Mouse (Mus musculus): ENCODE data around the gene Pgrmc2.

Pgrmc2 gene

DNA sequence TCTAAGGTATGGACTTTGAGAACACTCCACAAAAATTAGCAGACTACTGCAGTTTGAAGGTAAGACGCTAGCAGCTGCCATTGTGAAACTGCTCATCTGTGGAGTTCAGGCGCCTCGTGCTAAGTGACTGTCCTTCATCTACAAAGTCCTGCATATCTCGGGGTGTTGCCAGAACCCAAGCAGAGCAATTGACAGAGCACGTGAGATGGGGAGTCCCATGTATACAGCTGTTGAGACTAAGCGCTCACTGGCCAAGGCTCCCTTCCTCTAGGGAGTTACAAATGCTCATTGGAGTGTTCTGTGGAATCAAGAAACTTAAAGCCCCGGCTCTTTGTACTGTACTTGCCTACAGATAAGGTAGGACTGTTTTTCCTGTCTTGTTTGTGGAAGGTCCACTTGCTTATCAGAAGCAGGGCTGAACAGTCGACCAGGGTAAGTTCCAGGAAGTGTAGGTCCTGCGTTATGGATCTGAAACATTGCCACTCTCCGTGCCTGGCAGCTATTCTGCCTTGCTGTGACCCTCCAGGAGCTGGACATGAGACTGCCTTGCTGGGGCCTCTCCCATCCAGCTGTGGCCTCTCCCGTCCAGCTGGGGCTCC lies 39.0 kb downstream of the Pgrmc2 start:
- DNase-seq (ENCODE audit: low read depth, low spot score), result no peak
- no peaks in the 10 kb centered on the region for H3K36me3 ChIP-seq (ENCODE audit: control insufficient read depth, insufficient read depth, low read length, poor library complexity, severe bottlenecking)
- no peaks in the 10 kb centered on the region for H3K27me3 ChIP-seq (ENCODE audit: control insufficient read depth, insufficient read depth, low read length, poor library complexity, severe bottlenecking)

DNA sequence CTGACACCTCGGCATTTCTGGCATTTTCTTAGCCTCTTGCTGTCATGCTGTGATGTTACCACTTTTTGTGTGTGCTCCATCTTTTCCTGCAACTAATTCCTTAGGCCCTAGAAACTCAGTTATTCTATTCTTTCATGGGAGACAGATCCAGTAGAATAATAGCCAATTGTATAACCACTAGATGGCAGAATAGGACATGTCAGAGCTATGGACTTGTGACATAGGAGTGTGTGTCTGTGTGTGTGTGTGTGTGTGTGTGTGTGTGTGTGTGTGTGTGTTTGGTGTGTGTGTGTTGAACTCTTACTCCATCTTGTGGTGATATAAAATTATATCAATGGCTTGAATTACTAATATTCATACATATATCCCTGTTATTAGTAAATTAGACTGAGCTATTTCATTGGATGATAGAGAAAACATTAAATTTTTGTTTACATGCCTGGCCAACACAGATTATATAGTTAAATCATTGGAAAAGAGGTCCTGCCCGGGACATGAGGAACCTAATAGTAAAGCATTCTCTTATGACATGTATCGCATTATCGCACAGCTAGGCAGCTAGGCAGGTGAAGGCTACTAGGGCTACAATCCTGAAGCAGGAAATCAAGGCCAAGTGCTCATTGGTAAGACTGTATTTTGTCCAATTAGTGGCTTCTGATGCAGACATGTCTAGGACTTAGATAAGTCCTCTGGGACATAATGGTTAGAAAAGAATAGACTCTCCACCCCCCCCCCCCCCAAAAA lies 40.5 kb downstream of the Pgrmc2 start:
- DNase-seq (ENCODE audit: low read depth, low spot score), result peak; percentile 53
- no peaks in the 10 kb centered on the region for H3K36me3 ChIP-seq (ENCODE audit: control insufficient read depth, insufficient read depth, low read length, poor library complexity, severe bottlenecking)
- H3K27me3 ChIP-seq (ENCODE audit: control insufficient read depth, insufficient read depth, low read length, poor library complexity, severe bottlenecking), result no peaks in the 10 kb centered on the region

DNA sequence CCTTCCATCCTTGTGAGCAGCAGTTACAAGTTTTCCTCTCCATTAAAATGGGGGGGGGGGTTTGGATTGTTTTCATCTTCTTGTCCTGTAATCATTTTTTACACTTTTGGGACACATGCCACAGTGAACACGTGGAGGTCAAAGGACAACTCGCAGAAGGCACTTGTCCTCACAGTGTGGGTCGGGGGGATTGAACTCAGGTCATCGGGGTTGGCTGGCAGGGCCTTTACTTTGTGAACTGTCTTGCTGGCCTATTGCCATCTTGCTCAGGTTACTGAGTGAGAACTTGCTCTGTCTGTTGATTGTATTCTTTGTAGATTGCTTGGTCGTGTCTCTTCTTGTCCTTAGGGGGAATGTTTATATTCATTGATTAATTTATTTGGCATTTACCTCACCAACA lies 41.6 kb downstream of the Pgrmc2 start:
- H3K36me3 ChIP-seq (ENCODE audit: control insufficient read depth, insufficient read depth, low read length, poor library complexity, severe bottlenecking), result no peaks in the 10 kb centered on the region
- no peaks in the 10 kb centered on the region for H3K27me3 ChIP-seq (ENCODE audit: control insufficient read depth, insufficient read depth, low read length, poor library complexity, severe bottlenecking)
- DNase-seq (ENCODE audit: low read depth, low spot score), result no peak

DNA sequence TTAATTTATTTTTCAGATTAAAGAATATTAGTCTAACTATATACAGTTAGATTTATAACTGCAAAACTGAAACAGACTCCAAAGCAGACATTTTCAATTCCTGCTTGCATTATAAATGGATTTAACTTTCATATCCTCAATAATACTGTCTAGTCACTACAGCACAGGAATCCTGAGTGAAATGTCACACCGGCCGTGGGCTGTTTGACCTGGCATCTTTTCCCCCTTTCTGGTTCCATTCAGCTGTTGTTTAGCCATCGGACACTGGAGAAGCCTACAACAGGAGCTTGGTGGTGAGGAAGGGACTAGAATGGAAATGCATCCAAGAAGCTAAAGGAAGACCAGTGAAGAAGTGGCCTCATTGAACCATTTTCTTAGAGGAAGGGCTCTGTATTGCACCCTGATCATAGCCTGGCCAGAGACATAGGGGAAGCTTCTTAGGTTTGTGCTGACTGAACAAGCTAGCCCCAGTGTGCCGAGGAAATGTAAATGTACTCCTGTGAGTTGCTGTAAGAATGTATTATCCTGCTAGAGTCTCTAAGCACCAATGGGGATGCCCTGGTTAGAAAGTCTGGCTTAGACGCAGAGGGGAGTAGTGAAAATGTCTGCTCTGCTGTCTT lies 44.4 kb downstream of the Pgrmc2 start:
- H3K36me3 ChIP-seq (ENCODE audit: control insufficient read depth, insufficient read depth, low read length, poor library complexity, severe bottlenecking), result no peaks in the 10 kb centered on the region
- H3K27me3 ChIP-seq (ENCODE audit: control insufficient read depth, insufficient read depth, low read length, poor library complexity, severe bottlenecking), result no peaks in the 10 kb centered on the region
- DNase-seq (ENCODE audit: low read depth, low spot score), result no peak

DNA sequence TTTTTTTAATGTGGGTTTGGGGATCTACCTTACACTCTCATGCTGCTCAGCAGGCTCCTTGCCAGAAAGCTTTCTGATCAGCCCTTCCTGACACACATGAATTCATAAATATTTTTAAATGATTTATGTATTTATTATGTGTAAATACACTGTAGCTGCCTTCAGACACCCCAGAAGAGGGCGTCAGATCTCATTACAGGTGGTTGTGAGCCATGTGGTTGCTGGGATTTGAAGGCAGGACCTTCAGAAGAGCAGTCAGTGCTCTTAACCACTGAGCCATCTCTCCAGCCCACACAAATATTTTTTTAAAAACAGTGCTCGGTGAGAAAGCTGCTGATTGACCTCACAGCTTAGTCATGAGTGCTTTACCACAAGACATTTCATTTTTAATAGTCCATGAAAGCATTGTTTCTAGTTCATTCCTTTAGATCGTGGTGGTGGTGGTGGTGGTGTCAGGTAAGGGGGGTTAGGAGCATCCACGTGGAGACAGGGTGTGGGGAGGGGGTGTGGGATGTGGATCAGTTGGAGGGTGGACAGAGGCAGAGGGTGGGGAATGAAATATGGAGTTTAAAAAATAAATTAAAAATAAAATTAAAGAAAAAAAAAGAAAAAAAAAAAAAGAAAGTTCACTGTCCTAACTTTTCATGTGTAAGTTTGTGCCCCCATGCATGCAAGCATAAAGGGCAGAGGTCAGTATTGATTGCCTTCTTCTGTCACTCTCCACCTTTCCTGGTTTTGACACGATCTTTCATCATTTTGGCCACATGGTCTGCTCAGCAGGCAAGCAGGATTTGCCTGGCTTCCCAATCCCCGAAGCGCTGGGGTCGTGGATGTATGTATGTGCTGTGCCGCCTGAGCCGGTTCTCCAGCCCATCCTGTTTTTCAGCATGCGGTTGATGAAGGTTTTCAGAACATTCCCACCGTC lies 51.3 kb downstream of the Pgrmc2 start:
- no peak for DNase-seq (ENCODE audit: low read depth, low spot score)
- H3K36me3 ChIP-seq (ENCODE audit: control insufficient read depth, insufficient read depth, low read length, poor library complexity, severe bottlenecking), result no peaks in the 10 kb centered on the region

DNA sequence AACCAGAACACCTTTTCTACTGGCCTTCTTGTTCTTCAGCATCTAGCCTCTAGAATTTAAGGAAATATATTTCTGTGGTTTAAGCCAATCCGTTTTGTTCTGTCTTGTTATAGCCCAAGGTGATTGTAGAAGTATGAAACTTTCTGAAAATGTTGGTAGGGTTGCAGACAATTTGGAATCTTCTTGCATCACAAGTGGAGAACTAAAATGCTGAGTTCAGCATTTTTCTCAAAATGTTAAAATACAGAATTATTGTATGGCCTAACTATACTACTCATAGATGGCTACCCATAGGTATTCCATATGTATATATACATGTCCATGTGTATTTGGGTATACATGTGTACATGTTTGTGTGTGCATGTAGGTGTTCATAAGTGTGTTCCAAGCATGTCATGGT lies 52.1 kb downstream of the Pgrmc2 start:
- no peak for DNase-seq (ENCODE audit: low read depth, low spot score)
- no peaks in the 10 kb centered on the region for H3K27me3 ChIP-seq (ENCODE audit: control insufficient read depth, insufficient read depth, low read length, poor library complexity, severe bottlenecking)
- no peaks in the 10 kb centered on the region for H3K36me3 ChIP-seq (ENCODE audit: control insufficient read depth, insufficient read depth, low read length, poor library complexity, severe bottlenecking)

More for the DNA sequence above, 51.3 kb downstream of the Pgrmc2 start:
- no peaks in the 10 kb centered on the region for H3K27me3 ChIP-seq (ENCODE audit: control insufficient read depth, insufficient read depth, low read length, poor library complexity, severe bottlenecking)

DNA sequence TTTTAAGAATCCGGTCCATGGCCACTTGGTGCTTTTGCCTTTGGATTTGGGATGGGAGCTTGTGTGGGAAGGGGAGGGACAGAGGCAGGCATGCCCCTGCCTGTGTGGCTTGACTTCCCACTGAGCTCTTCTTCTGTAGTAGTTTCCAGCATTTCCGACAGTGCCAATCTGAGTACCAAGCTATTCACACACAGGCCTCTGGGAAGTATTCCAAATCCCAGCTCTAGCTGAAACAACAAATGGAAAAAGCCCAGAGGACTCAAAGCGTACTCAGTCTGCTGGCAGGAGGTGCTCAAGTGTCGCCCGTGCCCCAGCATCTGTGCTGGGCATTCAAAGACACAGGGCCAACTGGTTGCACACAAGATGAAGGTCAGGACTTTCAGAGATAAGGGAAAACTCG lies 60.9 kb downstream of the Pgrmc2 start:
- no peak for DNase-seq (ENCODE audit: low read depth, low spot score)
- H3K36me3 ChIP-seq (ENCODE audit: control insufficient read depth, insufficient read depth, low read length, poor library complexity, severe bottlenecking), result no peaks in the 10 kb centered on the region
- no peaks in the 10 kb centered on the region for H3K27me3 ChIP-seq (ENCODE audit: control insufficient read depth, insufficient read depth, low read length, poor library complexity, severe bottlenecking)

DNA sequence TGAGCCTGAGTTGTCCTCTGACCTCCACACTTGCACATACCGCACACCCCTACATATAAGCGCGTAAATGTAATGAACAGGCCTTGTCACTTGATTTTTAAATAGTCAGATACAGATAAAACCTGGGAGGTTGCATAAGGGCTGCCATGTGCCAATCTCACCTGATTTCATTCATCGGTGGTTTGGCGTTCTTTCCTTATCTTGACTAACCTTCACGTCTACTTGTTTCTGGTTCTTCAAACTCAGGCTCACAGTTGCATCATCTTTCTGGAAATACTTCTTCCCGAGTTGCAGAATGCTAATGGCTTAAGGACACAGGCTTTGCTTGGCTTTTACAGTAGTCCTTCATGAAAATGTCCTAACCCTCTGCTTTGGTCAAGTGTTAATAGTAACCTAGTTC lies 62.2 kb downstream of the Pgrmc2 start:
- Histone ChIP-seq H3K36me3 (ENCODE audit: control insufficient read depth, insufficient read depth, low read length, poor library complexity, severe bottlenecking) (no peaks in the 10 kb centered on the region), H3K27me3 (ENCODE audit: control insufficient read depth, insufficient read depth, low read length, poor library complexity, severe bottlenecking) (no peaks in the 10 kb centered on the region)
- no peak for DNase-seq (ENCODE audit: low read depth, low spot score)

DNA sequence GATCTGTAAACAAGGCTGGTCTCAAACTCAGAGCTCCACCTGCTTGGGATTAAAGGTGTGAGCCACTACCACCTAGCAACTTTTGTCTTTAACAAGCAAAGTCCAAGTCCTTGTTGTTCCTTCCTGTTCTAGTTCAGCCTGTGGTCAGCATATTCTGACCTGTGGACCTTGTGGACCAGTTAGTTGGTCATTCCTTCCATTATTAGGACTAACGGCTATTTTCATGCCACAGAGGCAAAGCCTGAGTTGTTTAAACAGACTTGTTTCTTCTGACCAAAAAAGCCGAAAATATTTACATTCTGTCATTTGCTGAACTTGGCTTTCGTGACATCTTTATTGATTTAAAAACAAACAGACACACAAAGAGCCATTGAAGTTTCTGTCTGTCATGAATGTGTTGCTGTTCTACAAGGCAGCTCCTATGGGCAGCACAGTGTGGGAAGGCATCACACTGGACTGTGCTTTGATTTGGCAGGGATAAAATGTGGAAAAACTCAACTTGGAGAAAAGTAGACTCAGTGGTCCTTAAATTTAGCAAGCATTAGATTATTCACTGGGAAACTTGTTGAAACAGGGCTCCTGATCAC lies 64.7 kb downstream of the Pgrmc2 start:
- Histone ChIP-seq H3K36me3 (ENCODE audit: control insufficient read depth, insufficient read depth, low read length, poor library complexity, severe bottlenecking) (no peaks in the 10 kb centered on the region), H3K27me3 (ENCODE audit: control insufficient read depth, insufficient read depth, low read length, poor library complexity, severe bottlenecking) (no peaks in the 10 kb centered on the region)
- no peak for DNase-seq (ENCODE audit: low read depth, low spot score)
